Mouse (Mus musculus) urinary bladder, postnatal 36 days (tissue): ENCODE data around the gene Slc43a2.

Experiments
- DNase-seq, 2 experiments: peaks; one replicate each; pipeline ENCODE4 v3.0.0; 2022; ENCODE audit warnings: low spot score in 2 of 2, mixed read lengths in 1 of 2

Gene Slc43a2

GRCm38 (mm10) chr11:75531469-75532242 is at the start of gene Slc43a2:
Slc43a2 (plus strand) TSS chr11:75531694.
- DNase-seq = peak; percentile 88 to 92

DNA sequence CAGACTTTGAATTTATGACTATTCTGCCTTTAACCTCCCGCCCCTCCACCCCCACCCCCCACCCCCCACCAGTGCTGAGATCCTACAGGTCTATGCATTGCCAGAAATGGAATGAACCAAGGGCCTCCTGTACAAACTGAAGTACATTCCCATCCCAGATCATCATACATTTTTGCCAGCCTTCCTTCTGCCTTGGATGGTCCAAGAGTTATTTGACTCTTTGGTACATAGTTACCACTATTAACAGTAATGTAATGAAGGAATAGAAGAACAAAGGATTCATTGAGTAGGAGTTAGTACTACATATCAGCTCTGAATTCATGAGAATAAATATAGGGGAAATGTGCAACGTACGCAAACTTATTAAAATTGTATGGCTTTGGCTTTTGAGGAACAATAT is 45.3 kb upstream of the Slc43a2 start:
- no peak for DNase-seq

DNA sequence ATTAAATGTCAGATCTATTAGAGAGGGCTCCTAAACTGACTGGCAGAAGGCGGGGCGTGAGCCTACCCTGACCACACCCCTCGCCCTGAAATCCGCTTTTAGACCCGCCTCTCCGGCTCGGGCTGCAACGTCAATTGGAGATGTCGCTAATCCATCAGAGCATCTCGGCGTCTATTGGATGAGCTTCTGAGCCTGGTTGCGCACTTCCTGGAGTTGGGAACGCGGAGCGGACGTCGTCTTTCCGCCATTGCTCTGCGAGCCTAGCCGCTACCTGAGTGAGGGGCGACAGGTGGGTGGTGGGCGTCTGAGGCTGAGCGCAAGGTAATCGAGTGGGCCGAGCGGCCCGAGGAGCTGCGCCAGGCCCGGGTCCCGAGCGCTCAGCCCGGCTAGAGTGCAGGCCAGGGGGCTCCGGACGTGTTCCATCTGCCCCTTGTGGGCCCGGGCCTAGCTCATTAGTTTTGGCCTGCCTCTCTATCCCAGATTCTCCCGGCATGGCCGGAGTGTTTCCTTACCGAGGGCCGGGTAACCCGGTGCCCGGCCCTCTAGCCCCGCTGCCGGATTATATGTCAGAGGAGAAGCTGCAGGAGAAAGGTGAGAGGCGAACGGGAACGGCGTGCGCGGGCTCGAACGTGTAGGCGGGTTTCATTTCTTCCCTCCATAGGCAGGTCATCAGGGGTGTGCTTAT is 44.8 kb upstream of the Slc43a2 start, which contains the start of gene Prpf8:
Gene Prpf8 (plus strand): TSS at position 216 of the 685 bp plus-strand sequence.
- peak; percentile 97 for DNase-seq

DNA sequence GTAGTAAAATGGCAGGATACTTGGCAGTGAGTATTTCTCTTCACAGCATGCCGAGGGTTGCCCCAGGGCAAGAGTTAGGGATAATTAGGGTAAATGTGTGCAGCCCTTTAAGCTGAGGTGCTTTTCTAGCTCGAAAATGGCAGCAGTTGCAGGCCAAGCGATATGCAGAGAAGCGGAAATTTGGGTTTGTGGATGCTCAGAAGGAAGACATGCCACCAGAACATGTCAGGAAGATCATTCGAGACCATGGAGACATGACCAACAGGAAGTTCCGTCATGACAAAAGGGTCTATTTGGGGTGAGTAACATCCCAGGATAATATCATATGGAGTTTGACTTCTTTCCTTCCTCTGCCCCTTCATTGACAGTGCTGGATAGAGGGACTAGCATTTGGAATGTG is 44.0 kb upstream of the Slc43a2 start:
- DNase-seq = no peak

DNA sequence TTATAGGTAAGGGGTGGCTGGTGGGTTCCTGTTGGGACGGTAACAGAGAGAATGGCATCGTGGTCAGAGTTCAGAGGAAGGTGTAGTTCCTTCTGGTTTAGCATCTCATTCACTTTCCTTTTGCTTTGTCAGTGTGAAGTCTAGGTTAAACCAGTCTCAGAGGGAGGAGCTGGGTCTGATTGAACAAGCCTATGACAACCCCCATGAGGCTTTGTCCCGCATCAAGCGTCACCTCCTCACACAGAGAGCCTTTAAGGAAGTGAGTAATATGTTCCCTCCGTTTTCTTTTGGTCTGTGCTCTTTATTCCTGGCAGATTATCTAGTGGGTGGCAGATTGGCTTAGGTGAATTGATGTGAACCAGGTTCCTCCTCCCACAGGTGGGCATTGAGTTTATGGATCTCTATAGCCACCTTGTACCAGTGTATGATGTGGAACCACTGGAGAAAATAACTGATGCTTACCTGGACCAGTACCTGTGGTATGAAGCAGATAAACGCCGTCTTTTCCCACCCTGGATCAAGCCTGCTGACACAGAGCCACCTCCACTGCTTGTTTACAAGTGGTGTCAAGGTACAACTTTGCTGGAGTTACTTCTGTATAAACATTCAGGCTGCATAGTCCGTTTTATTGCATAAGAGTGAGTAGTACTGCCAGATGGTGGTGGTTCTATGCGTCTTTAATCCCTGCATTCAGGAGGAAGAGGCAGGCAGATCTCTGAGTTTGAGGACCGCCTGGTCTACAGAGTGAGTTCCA is 37.0 kb upstream of the Slc43a2 start:
- no peak for DNase-seq

DNA sequence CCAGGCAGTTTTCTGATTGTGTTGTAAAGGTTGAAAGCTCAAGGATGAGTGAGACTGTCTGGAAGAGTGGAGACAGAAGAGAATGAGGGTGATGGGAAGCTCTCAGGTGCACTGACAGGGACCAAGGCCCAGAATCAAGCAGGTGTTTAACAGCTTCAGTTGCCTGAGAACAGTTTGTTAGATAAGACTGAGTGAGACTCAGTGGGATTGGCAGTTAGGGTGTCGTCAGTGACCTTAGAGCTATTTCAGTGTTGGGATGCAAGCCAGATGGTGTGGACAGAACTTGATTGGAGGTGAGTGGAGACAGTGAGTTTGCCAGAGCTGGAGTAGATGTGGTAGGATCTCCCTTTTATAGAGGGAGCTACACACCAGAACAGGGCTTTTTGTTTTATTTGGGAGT is 33.4 kb upstream of the Slc43a2 start:
- no peak for DNase-seq

GRCm38 (mm10) chr11:75508162-75508561 is 23.3 kb upstream of the Slc43a2 start:
- DNase-seq = no peak

- no peak for DNase-seq
Observed at GRCm38 (mm10) chr11:75508904-75509303, 22.6 kb upstream of the Slc43a2 start.

DNA sequence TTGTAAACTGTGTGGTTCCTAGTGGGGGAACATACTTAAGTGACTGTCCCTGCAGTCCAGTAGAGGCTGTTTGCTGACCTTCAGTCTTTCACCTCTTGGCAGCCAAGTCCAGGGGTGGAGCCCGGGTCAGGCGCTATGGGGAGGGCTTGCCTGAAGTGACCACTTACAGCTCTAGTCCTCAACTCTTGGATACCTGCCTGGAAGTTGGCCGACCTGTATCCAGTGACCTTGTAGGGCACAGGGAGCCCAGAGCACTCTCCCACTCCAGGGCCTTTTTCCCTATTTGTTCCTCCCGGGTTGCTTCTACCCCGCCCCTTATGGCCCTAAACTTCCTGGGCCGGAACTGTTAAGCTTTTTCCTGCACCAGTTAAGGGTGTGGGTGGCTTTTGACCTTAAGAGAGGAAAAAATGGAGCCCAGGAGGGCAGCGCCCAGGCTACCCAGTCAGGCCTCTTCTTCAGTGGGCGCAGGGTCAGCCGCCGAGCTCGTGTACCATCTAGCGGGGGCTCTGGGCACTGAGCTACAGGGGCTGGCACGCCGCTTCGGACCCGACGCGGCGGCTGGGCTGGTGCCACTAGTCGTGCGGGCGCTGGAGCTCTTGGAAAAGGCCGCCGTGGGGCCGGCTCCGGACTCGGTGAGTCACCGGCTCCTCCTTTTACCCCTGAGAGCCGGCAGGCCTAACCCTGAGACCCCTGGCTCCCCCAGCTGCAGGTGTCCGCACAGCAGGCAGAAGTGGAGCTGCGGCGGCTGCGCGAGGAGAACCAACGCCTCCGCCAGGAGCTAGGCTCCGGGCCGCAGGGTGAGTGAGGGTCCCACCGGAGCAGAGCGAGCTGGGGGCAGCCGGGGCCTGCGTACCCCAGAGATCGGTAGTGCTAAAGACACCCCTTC is 21.5 kb upstream of the Slc43a2 start, which contains the start of gene Rilp:
Gene Rilp (plus strand): TSS at position 354 of the 886 bp plus-strand sequence.
- DNase-seq = peak; percentile 68 to 69

DNA sequence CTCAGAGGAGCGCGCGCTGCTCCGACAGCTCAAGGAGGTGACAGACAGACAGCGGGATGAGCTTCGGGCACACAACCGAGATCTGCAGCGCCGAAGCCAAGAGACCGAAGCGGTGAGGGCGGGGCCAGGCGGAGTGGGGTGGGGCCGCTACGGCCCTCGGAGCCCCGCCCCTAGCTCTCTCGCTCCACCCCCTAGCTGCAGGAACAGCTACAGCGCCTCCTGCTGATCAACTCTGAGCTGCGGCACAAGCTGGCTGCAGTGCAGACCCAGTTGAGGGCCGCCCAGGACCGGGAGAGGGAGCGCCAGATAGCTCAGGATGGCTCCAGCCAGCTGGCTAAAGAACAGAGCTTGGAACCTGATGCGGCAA is 20.9 kb upstream of the Slc43a2 start:
- DNase-seq = peak; percentile 88 to 92

- peak in 1 of 2 experiments; percentile 60 for DNase-seq
Observed at GRCm38 (mm10) chr11:75511213-75511612, 20.3 kb upstream of the Slc43a2 start.

DNA sequence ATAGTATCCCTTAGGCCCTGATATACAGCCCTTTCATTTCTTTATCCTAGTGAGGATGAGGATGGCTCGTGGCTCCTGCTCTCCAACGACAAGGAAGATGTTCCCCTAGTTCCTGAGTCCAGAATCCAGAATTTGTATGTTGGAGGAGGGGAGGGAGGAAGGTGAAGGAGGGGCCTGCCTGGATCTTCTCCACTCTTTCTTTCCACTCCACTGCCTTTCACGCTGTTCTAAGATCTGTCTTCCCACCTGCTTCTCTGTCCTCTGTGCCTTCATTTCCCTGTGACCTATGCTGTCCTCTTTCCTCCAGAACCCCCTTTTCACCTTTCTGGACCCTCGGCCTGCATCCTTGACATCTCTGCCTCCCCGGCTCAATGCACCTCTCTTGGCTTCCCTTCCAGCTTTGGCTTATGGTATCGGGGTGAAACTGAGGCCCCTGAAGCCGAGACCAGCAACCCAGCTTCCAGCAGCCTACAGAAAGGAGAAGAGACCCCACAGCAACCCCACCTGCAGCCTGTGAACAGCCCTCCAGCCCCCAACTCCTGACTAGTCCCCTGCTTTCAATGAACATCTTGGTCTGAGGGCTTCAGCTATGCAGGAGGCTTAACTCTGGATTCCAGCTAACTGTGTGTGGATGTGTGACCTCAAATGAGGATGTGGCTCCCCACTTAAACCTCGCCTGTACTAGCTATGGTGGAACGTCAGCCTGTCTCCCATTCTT is 19.0 kb upstream of the Slc43a2 start:
- no peak for DNase-seq

DNA sequence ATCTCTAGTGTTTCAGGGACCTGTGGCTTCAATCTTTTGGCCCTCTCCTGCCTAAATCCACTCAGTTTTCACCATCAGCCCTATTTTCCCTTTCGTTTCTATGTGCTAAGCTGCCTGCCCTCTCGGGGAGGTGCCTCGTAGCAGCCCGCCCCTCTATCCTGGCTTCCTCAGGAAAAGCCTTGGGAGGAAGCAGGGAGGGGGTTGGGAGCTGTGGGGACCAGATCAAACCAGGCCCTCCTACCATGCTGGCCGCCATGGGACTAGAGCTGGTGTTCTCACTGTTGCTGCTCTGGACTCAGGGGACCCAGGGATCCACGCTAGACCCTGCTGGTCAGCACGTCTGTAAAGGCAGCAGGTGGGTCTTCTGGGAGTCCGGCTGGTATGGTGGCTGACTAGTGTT is 18.2 kb upstream of the Slc43a2 start, which contains the start of gene Scarf1:
Gene Scarf1 (plus strand): TSS at position 205 of the 400 bp plus-strand sequence.
- peak in 1 of 2 experiments; percentile 37 for DNase-seq

- DNase-seq = no peak
Observed at GRCm38 (mm10) chr11:75515186-75515585, 16.3 kb upstream of the Slc43a2 start.

DNA sequence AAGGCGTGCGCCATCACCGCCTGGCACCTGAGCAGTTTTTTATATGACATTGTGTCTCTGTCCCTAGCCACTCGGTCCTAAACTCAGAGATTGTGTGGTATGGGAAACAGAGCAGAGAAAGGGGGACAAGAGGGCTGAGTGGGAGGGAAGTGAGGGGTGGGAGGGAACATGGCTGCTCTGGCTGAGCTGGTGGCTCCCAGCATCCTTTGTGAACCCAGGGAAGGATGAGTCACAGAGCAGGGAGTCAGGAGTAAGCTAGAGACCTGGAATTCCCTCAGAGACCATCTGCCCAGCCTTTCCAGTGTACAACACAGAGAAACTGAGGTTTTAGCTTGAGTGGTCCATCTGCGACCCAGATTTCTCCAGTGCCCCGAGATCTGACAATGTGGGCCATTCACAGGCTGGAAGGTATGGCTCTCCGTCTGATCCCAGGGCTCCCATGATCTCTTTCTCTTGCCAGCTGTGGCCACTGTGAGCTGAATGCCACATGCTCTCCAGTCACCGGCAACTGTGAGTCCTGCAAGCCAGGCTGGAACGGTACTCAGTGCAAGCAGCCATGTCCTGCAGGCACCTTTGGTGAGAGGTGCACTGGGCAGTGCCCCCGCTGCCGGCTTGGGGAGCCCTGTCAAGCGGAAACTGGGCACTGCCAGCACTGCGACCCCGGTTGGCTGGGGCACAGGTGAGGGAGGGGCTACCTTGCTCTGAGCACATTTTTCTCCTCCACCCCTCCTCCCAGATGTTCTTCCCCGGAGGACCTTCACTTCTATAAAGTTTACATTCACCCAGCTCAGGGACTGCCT is 11.5 kb upstream of the Slc43a2 start:
- DNase-seq = no peak

DNA sequence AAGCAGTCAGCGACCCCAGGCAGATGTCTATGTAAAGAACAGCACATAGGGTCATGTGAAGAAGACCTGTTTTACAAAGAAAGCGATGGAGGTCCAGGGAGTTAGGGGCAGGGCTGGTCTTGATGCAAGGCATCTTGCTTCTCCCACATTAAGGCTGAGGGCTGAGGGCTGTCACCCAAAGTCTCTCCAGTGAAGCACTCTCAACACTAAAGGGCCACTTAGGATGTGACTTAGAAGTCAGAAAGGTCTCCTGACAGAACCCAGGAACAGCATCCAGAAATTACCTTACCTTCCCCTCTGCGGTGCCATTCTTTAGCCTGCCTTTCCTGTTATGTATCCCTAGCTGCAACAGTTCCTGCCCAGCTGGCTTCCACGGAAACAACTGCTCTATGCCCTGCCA is 9.9 kb upstream of the Slc43a2 start:
- DNase-seq = no peak

DNA sequence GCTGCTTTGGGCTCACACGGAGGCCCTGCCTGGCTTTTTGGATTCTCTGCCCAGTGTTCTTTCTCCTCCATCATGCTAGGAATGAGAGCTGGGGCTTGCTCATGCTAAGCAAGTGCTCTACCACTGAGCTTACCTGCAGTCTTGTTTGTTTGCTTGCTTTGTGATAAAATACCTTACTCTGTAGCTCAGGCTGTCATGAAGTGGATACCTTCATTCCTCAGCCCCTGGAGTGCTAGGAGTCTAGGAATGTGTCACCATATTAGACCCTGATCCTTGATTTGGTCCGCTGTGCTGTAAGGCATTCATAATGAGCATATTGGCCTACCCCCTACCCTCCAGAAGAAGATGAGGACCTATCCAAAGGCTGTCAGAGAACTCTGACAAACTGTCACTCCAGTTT is 8.7 kb upstream of the Slc43a2 start:
- DNase-seq = no peak

GRCm38 (mm10) chr11:75525531-75526125 is 5.9 kb upstream of the Slc43a2 start:
- DNase-seq = no peak

GRCm38 (mm10) chr11:75526943-75527342 is 4.6 kb upstream of the Slc43a2 start:
- no peak for DNase-seq
